Mouse (Mus musculus) megakaryocyte, embryonic 14.5 days (primary cell): ENCODE measurements around the gene Tab2. TPM values are rescaled to one million over a fixed set of nuclear protein-coding genes. Genes with fewer than 3 reads are reported as not detected.
A peak's percentile ranks its signal among the peaks of the same experiment; 100 is the strongest.

Source experiments
- H3K27me3 ChIP-seq: replicated peaks from 2 replicates; pipeline ENCODE3; 2012; ENCODE audit warnings: inconsistent platforms
- H3K36me3 ChIP-seq: replicated peaks from 2 replicates; pipeline ENCODE3; 2012; ENCODE audit warnings: low read length, inconsistent platforms, mixed read lengths
- H3K4me1 ChIP-seq: 2 replicates; pipeline ENCODE4 v1.6.1; 2012; ENCODE audit warnings: inconsistent platforms
- H3K4me3 ChIP-seq: replicated peaks from 2 replicates; pipeline ENCODE3; 2012; ENCODE audit warnings: moderate library complexity, mild to moderate bottlenecking, inconsistent platforms
- H3K9me3 ChIP-seq: 2 replicates; pipeline ENCODE4 v1.6.1; 2012; ENCODE audit warnings: inconsistent platforms
- FLI1 ChIP-seq: IDR thresholded peaks from 2 replicates; pipeline ENCODE4 v1.6.1; 2012; ENCODE audit warnings: low read length, inconsistent platforms, mixed read lengths
- GATA1 ChIP-seq: IDR thresholded peaks from 3 replicates; pipeline ENCODE4 v1.6.1; 2012; ENCODE audit warnings: mixed read lengths, low read length, inconsistent platforms, borderline replicate concordance
- polyA plus RNA-seq: library from polyadenylated mRNA; stranded (reverse); fragments of >175 nt; gene quantifications from 2 replicates; pipeline ENCODE4 v1.2.3, GENCODE M21; 2012; ENCODE audit warnings: low replicate concordance; ENCODE audit not compliant: insufficient read depth

The Tab2 gene
- polyA plus RNA-seq = 3.1 and 8.0 TPM in 2 replicates

GRCm38 (mm10) chr10:7956228-7957001, at the start of gene Tab2:
Gene Tab2 (minus strand): TSS chr10:7956230.
- peaks cover 8% of the 10 kb centered on the region for H3K36me3 ChIP-seq
- H3K9me3 ChIP-seq = no peaks in the 10 kb centered on the region
- peaks cover 61% of the 10 kb centered on the region for H3K4me1 ChIP-seq
- TF ChIP-seq FLI1 (no peak), GATA1 (no peak)
- H3K4me3 ChIP-seq = peak within 1 kb of the TSS; percentile 95
- no peaks in the 10 kb centered on the region for H3K27me3 ChIP-seq

- Histone ChIP-seq H3K9me3 (no peaks in the 10 kb centered on the region), H3K36me3 (no peaks in the 10 kb centered on the region), H3K4me3 (no peak overlapping the region), H3K4me1 (peaks cover 26% of the 10 kb centered on the region), H3K27me3 (peaks cover 3% of the 10 kb centered on the region)
- TF ChIP-seq GATA1 = no peak
- no peak for TF ChIP-seq FLI1
Measured at GRCm38 (mm10) chr10:7992258-7992919, 36.4 kb upstream of the Tab2 start.

- peaks cover 26% of the 10 kb centered on the region for H3K4me1 ChIP-seq
- H3K36me3 ChIP-seq = no peaks in the 10 kb centered on the region
- H3K27me3 ChIP-seq = peaks cover 3% of the 10 kb centered on the region
- no peak overlapping the region for H3K4me3 ChIP-seq
- no peaks in the 10 kb centered on the region for H3K9me3 ChIP-seq
- TF ChIP-seq GATA1 = no peak
- no peak for TF ChIP-seq FLI1
Measured at GRCm38 (mm10) chr10:7991596-7991995, 35.6 kb upstream of the Tab2 start.

- no peak for TF ChIP-seq FLI1
- no peak for TF ChIP-seq GATA1
- Histone ChIP-seq H3K9me3 (peaks cover 9% of the 10 kb centered on the region; the same call in 1 of the 2 replicates), H3K4me3 (no peak overlapping the region), H3K36me3 (no peaks in the 10 kb centered on the region), H3K4me1 (peaks cover 34% of the 10 kb centered on the region), H3K27me3 (peaks cover 3% of the 10 kb centered on the region)
Measured at GRCm38 (mm10) chr10:7987521-7987920, 31.5 kb upstream of the Tab2 start.

GRCm38 (mm10) chr10:7976462-7976861, 20.4 kb upstream of the Tab2 start:
- no peak overlapping the region for H3K4me3 ChIP-seq
- H3K4me1 ChIP-seq = peaks cover 12% of the 10 kb centered on the region
- H3K36me3 ChIP-seq = peaks cover 14% of the 10 kb centered on the region
- TF ChIP-seq FLI1 = no peak
- no peak; the same call in 2 of the 3 replicates for TF ChIP-seq GATA1
- no peaks in the 10 kb centered on the region for H3K27me3 ChIP-seq
- peaks cover 9% of the 10 kb centered on the region for H3K9me3 ChIP-seq

- Histone ChIP-seq H3K36me3 (no peaks in the 10 kb centered on the region), H3K27me3 (no peaks in the 10 kb centered on the region), H3K4me1 (peaks cover 13% of the 10 kb centered on the region), H3K4me3 (no peak overlapping the region), H3K9me3 (no peaks in the 10 kb centered on the region)
- TF ChIP-seq FLI1 (no peak), GATA1 (no peak)
Measured at GRCm38 (mm10) chr10:7968747-7969280, 12.8 kb upstream of the Tab2 start.

- H3K9me3 ChIP-seq = no peaks in the 10 kb centered on the region
- TF ChIP-seq GATA1 (no peak), FLI1 (no peak)
- no peaks in the 10 kb centered on the region for H3K36me3 ChIP-seq
- peaks cover 13% of the 10 kb centered on the region for H3K4me1 ChIP-seq
- H3K27me3 ChIP-seq = no peaks in the 10 kb centered on the region
- no peak overlapping the region for H3K4me3 ChIP-seq
Measured at GRCm38 (mm10) chr10:7967096-7967495, 11.1 kb upstream of the Tab2 start.

- Histone ChIP-seq H3K27me3 (no peaks in the 10 kb centered on the region), H3K4me1 (peaks cover 39% of the 10 kb centered on the region), H3K4me3 (peak overlapping the region; percentile 9), H3K36me3 (no peaks in the 10 kb centered on the region), H3K9me3 (no peaks in the 10 kb centered on the region)
- TF ChIP-seq GATA1 = no peak
- TF ChIP-seq FLI1 = no peak
Measured at GRCm38 (mm10) chr10:7959073-7959472, 3.0 kb upstream of the Tab2 start.

GRCm38 (mm10) chr10:7955634-7956121, 352 bp downstream of the Tab2 start:
- Histone ChIP-seq H3K4me3 (peak overlapping the region; percentile 95), H3K4me1 (peaks cover 61% of the 10 kb centered on the region)

More at GRCm38 (mm10) chr10:7955634-7956121, 352 bp downstream of the Tab2 start:
- no peaks in the 10 kb centered on the region for H3K27me3 ChIP-seq
- H3K9me3 ChIP-seq = no peaks in the 10 kb centered on the region
- peaks cover 16% of the 10 kb centered on the region for H3K36me3 ChIP-seq
- TF ChIP-seq FLI1 (no peak), GATA1 (no peak)
